Mouse (Mus musculus): Measurements from ENCODE around the gene Rdm1. TPM values are rescaled to one million over a fixed set of nuclear protein-coding genes. Genes with fewer than 3 reads are reported as not detected.
"Not testable (repeated sequence)": the region's sequence is repeated elsewhere in the genome, so short reads cannot be mapped to it uniquely, and the experiment has no call there.

The Rdm1 gene
- polyA plus RNA-seq, 1 experiment from 2014 or later, result 15.3 TPM

- H3K9me3 ChIP-seq (ENCODE audit: control insufficient read depth), result no peaks in the 10 kb centered on the region
- H3K27ac ChIP-seq (ENCODE audit: low read depth, low read length), result no peak overlapping the region
- WGBS, result 60% methylated on average over 4 of the region's 4 CpGs
- H3K27me3 ChIP-seq (replicated peaks; ENCODE audit: control insufficient read depth, insufficient read depth, low read length), result no peaks in the 10 kb centered on the region
- H3K4me1 ChIP-seq (replicated peaks; ENCODE audit: control insufficient read depth, insufficient read depth, low read length), result no peaks in the 10 kb centered on the region; the same call in none of the 2 replicates
- H3K4me3 ChIP-seq (ENCODE audit: low read depth, low read length), result no peak overlapping the region
- no peaks in the 10 kb centered on the region for H3K36me3 ChIP-seq (ENCODE audit: control insufficient read depth, insufficient read depth)
- no peak overlapping the region for H3K4me2 ChIP-seq (replicated peaks; ENCODE audit: low read depth)
- ATAC-seq, result no peak
- no peak for TF ChIP-seq CTCF (IDR thresholded peaks at IDR 0.05; ENCODE audit: low read depth)
- H3K9ac ChIP-seq (ENCODE audit: low read depth, low read length), result no peak overlapping the region
Measured at GRCm38 (mm10) chr11:101614116-101614515, 12.9 kb upstream of the Rdm1 start.

- no peaks in the 10 kb centered on the region for H3K9me3 ChIP-seq (ENCODE audit: control insufficient read depth)
- WGBS, result 80% methylated on average over 6 of the region's 6 CpGs
- H3K36me3 ChIP-seq (ENCODE audit: control insufficient read depth, insufficient read depth), result no peaks in the 10 kb centered on the region
- TF ChIP-seq CTCF (IDR thresholded peaks at IDR 0.05; ENCODE audit: low read depth), result no peak
- no peak overlapping the region for H3K27ac ChIP-seq (ENCODE audit: low read depth, low read length)
- no peaks in the 10 kb centered on the region for H3K27me3 ChIP-seq (replicated peaks; ENCODE audit: control insufficient read depth, insufficient read depth, low read length)
- no peak overlapping the region for H3K4me3 ChIP-seq (ENCODE audit: low read depth, low read length)
- ATAC-seq, result no peak
- no peak overlapping the region for H3K4me2 ChIP-seq (replicated peaks; ENCODE audit: low read depth)
- no peak overlapping the region for H3K9ac ChIP-seq (ENCODE audit: low read depth, low read length)
- H3K4me1 ChIP-seq (replicated peaks; ENCODE audit: control insufficient read depth, insufficient read depth, low read length), result no peaks in the 10 kb centered on the region; the same call in 1 of the 2 replicates
Measured at GRCm38 (mm10) chr11:101615380-101615779, 11.6 kb upstream of the Rdm1 start.

GRCm38 (mm10) chr11:101616104-101616503, 10.9 kb upstream of the Rdm1 start:
- Histone ChIP-seq H3K9me3 (ENCODE audit: control insufficient read depth) (no peaks in the 10 kb centered on the region), H3K36me3 (ENCODE audit: control insufficient read depth, insufficient read depth) (no peaks in the 10 kb centered on the region), H3K4me3 (ENCODE audit: low read depth, low read length) (no peak overlapping the region), H3K4me1 (replicated peaks; ENCODE audit: control insufficient read depth, insufficient read depth, low read length) (no peaks in the 10 kb centered on the region), H3K9ac (ENCODE audit: low read depth, low read length) (no peak overlapping the region), H3K4me2 (replicated peaks; ENCODE audit: low read depth) (no peak overlapping the region), H3K27me3 (replicated peaks; ENCODE audit: control insufficient read depth, insufficient read depth, low read length) (no peaks in the 10 kb centered on the region), H3K27ac (ENCODE audit: low read depth, low read length) (no peak overlapping the region)
- TF ChIP-seq CTCF (IDR thresholded peaks at IDR 0.05; ENCODE audit: low read depth), result no peak
- ATAC-seq, result no peak
- 88% methylated on average over 8 of the region's 8 CpGs for whole genome bisulfite sequencing

- Histone ChIP-seq H3K9me3 (ENCODE audit: control insufficient read depth) (no peaks in the 10 kb centered on the region), H3K9ac (ENCODE audit: low read depth, low read length) (no peak overlapping the region), H3K36me3 (ENCODE audit: control insufficient read depth, insufficient read depth) (no peaks in the 10 kb centered on the region), H3K4me1 (replicated peaks; ENCODE audit: control insufficient read depth, insufficient read depth, low read length) (no peaks in the 10 kb centered on the region), H3K27ac (ENCODE audit: low read depth, low read length) (no peak overlapping the region), H3K4me3 (ENCODE audit: low read depth, low read length) (no peak overlapping the region), H3K27me3 (replicated peaks; ENCODE audit: control insufficient read depth, insufficient read depth, low read length) (no peaks in the 10 kb centered on the region), H3K4me2 (replicated peaks; ENCODE audit: low read depth) (no peak overlapping the region)
- WGBS, result 24% methylated on average over 18 of the region's 18 CpGs
- peak; percentile 17; the same call in 1 of the 2 replicates for ATAC-seq
- no peak for TF ChIP-seq CTCF (IDR thresholded peaks at IDR 0.05; ENCODE audit: low read depth)
Measured at GRCm38 (mm10) chr11:101616948-101617767, 9.8 kb upstream of the Rdm1 start.

GRCm38 (mm10) chr11:101617849-101618248, 9.1 kb upstream of the Rdm1 start:
- H3K4me1 ChIP-seq (replicated peaks; ENCODE audit: control insufficient read depth, insufficient read depth, low read length), result no peaks in the 10 kb centered on the region
- no peak overlapping the region; the same call in none of the 2 replicates for H3K4me2 ChIP-seq (replicated peaks; ENCODE audit: low read depth)
- 16% methylated on average over 8 of the region's 8 CpGs for WGBS
- no peaks in the 10 kb centered on the region for H3K9me3 ChIP-seq (ENCODE audit: control insufficient read depth)
- no peak overlapping the region for H3K27ac ChIP-seq (ENCODE audit: low read depth, low read length)
- no peak for ATAC-seq
- no peaks in the 10 kb centered on the region for H3K36me3 ChIP-seq (ENCODE audit: control insufficient read depth, insufficient read depth)
- no peak overlapping the region for H3K9ac ChIP-seq (ENCODE audit: low read depth, low read length)
- H3K27me3 ChIP-seq (replicated peaks; ENCODE audit: control insufficient read depth, insufficient read depth, low read length), result no peaks in the 10 kb centered on the region
- no peak for TF ChIP-seq CTCF (IDR thresholded peaks at IDR 0.05; ENCODE audit: low read depth)
- H3K4me3 ChIP-seq (ENCODE audit: low read depth, low read length), result no peak overlapping the region

- H3K9me3 ChIP-seq (ENCODE audit: control insufficient read depth), result no peaks in the 10 kb centered on the region
- H3K4me1 ChIP-seq (replicated peaks; ENCODE audit: control insufficient read depth, insufficient read depth, low read length), result no peaks in the 10 kb centered on the region
- 85% methylated on average over 3 of the region's 3 CpGs for WGBS
- TF ChIP-seq CTCF (IDR thresholded peaks at IDR 0.05; ENCODE audit: low read depth), result no peak
- ATAC-seq, result no peak
- H3K9ac ChIP-seq (ENCODE audit: low read depth, low read length), result no peak overlapping the region
- no peaks in the 10 kb centered on the region for H3K36me3 ChIP-seq (ENCODE audit: control insufficient read depth, insufficient read depth)
- no peak overlapping the region for H3K27ac ChIP-seq (ENCODE audit: low read depth, low read length)
- no peak overlapping the region for H3K4me2 ChIP-seq (replicated peaks; ENCODE audit: low read depth)
- no peaks in the 10 kb centered on the region for H3K27me3 ChIP-seq (replicated peaks; ENCODE audit: control insufficient read depth, insufficient read depth, low read length)
- no peak overlapping the region for H3K4me3 ChIP-seq (ENCODE audit: low read depth, low read length)
Measured at GRCm38 (mm10) chr11:101618596-101618995, 8.4 kb upstream of the Rdm1 start.

GRCm38 (mm10) chr11:101620022-101620655, 6.9 kb upstream of the Rdm1 start:
- H3K9me3 ChIP-seq (ENCODE audit: control insufficient read depth); H3K27ac ChIP-seq (ENCODE audit: low read depth, low read length); H3K36me3 ChIP-seq (ENCODE audit: control insufficient read depth, insufficient read depth); H3K4me1 ChIP-seq (replicated peaks; ENCODE audit: control insufficient read depth, insufficient read depth, low read length); H3K4me2 ChIP-seq (replicated peaks; ENCODE audit: low read depth); H3K9ac ChIP-seq (ENCODE audit: low read depth, low read length); H3K27me3 ChIP-seq (replicated peaks; ENCODE audit: control insufficient read depth, insufficient read depth, low read length); H3K4me3 ChIP-seq (ENCODE audit: low read depth, low read length); ATAC-seq: not testable (repeated sequence)
- 70% methylated on average over 11 of the region's 11 CpGs for WGBS
